Mouse (Mus musculus) embryonic facial prominence, embryonic 13.5 days (tissue): Measurements from ENCODE around the gene Idi1. TPM values are rescaled to one million over a fixed set of nuclear protein-coding genes. Genes with fewer than 3 reads are reported as not detected.
"Not testable (repeated sequence)": the region's sequence is repeated elsewhere in the genome, so short reads cannot be mapped to it uniquely, and the experiment has no call there.

Source experiments
- ATAC-seq: fragments of 200-750 bp; cut with Nextera tagmentation; 2 replicates; pipeline ENCODE4 v1.8.0; 2017; ENCODE audit warnings: low read depth; ENCODE audit not compliant: insufficient number of reproducible peaks, insufficient read depth, low FRiP score, low TSS enrichment
- H3K27ac ChIP-seq: fragments of 300-500 bp; sonication (generic); 2 replicates; pipeline ENCODE4 v1.5.1; 2015; ENCODE audit warnings: moderate library complexity, mild to moderate bottlenecking, inconsistent platforms
- H3K27me3 ChIP-seq: fragments of 300-500 bp; sonication (generic); 2 replicates; pipeline ENCODE4 v1.6.1; 2015; ENCODE audit warnings: mild to moderate bottlenecking, inconsistent platforms
- H3K36me3 ChIP-seq: fragments of 300-500 bp; sonication (generic); 2 replicates; pipeline ENCODE4 v1.6.1; 2015; ENCODE audit warnings: mild to moderate bottlenecking, inconsistent platforms
- H3K4me1 ChIP-seq: fragments of 300-500 bp; sonication (generic); 2 replicates; pipeline ENCODE4 v1.6.1; 2015; ENCODE audit warnings: inconsistent platforms
- H3K4me2 ChIP-seq: fragments of 300-500 bp; sonication (generic); 2 replicates; pipeline ENCODE4 v1.6.1; 2015; ENCODE audit warnings: moderate library complexity, mild to moderate bottlenecking, inconsistent platforms
- H3K4me3 ChIP-seq: fragments of 300-500 bp; sonication (generic); 2 replicates; pipeline ENCODE4 v1.5.1; 2015; ENCODE audit warnings: mild to moderate bottlenecking, inconsistent platforms
- H3K9ac ChIP-seq: fragments of 300-500 bp; sonication (generic); 2 replicates; pipeline ENCODE4 v1.6.1; 2015; ENCODE audit warnings: mild to moderate bottlenecking, inconsistent platforms
- H3K9me3 ChIP-seq: fragments of 300-500 bp; sonication (generic); 2 replicates; pipeline ENCODE4 v1.6.1; 2016; ENCODE audit warnings: inconsistent platforms
- WGBS: fragments of 180-500 bp; shearing (Covaris S2); methylation state at CpG from one replicate; pipeline ENCODE4 v1.1.7; 2015; ENCODE audit warnings: mixed read lengths; 5-methylcytosine and 5-hydroxymethylcytosine counted together
- microRNA-seq: library from miRNA; unstranded; fragments of <30 nt; microRNA quantifications from one replicate; pipeline ENCODE4, GENCODE M21; 2016
- polyA plus RNA-seq: library from polyadenylated mRNA; unstranded; fragments of >200 nt; fragmentation: Nextera tagmentation; extraction: Ambion mirVana; gene quantifications from 2 replicates; pipeline ENCODE4 v1.2.1, GENCODE M21; 2015

Idi1 gene
- polyA plus RNA-seq, 1 experiment from 2014 or later = 58.8 TPM

DNA sequence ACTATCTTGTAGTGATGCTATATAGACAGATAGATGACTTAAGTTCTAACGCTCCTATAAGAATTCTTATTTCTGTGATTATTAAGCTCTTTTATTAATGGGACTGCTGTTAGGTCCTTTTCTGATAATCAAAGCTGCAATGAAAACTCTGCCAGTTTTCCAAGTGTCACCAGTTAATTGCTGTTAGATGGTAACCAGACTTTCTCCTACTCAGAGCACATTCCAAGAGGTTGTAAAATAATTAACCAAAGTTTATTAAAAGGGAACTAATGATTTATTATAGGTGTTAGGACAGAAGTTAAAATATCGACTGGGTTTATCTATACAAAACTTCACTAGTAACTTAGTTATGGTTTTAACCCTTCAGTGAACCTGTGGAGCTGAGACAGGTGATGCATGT is 20.7 kb downstream of the Idi1 start:
- H3K9me3 ChIP-seq = peaks cover 10% of the 10 kb centered on the region
- ATAC-seq, H3K4me1 ChIP-seq, H3K4me3 ChIP-seq, H3K36me3 ChIP-seq, H3K27me3 ChIP-seq, H3K9ac ChIP-seq, H3K4me2 ChIP-seq, H3K27ac ChIP-seq: not testable (repeated sequence)
- 84% methylated on average over 2 of the region's 2 CpGs for WGBS

DNA sequence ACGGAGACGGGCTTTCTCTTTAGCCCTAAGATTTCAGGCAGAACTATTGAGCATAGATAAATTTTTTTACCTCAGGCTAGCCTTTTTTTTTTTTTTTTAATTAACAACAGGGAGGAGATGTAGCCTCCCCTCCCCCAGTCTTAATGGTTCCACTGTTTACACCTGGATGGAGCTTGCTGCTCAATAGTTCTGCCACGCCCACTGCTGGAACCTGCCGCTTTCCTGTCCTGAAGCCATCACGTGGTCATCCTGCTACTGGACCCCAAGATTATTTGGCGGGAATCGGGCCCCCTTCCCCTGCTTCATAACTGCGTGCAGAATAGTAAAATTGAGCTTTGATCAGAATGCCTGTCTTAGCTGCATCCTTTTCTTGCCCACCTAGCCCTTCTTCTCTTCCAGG is 28.6 kb downstream of the Idi1 start:
- 90% methylated on average over 8 of the region's 8 CpGs for WGBS
- ATAC-seq, H3K27me3 ChIP-seq, H3K4me3 ChIP-seq, H3K9ac ChIP-seq, H3K36me3 ChIP-seq, H3K4me1 ChIP-seq, H3K27ac ChIP-seq, H3K9me3 ChIP-seq, H3K4me2 ChIP-seq: not testable (repeated sequence)

DNA sequence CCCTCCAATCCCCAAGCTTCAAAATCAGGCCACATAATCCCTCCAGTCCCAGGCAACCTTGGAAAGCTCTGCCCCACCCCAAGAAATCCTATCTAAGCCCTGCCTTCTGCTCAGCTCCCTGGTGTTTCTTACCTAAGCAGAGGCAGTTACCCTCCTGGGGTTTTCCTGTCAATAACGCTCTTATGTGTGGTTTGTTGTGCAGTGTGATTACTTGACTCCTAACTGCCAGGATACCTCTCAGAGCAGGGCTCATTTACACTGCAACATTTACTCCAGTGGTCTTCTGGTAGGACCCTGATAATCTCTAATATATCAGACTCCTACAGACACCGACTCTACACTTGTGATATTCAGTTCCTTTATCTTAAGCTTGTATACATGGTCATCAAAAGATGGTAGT is 48.2 kb downstream of the Idi1 start:
- H3K9ac ChIP-seq = no peak overlapping the region
- ATAC-seq = no peak
- no peaks in the 10 kb centered on the region for H3K4me1 ChIP-seq
- no peak overlapping the region for H3K4me3 ChIP-seq
- H3K4me2 ChIP-seq = no peak overlapping the region
- H3K9me3 ChIP-seq = no peaks in the 10 kb centered on the region
- 70% methylated on average over 2 of the region's 2 CpGs for WGBS
- no peaks in the 10 kb centered on the region for H3K27me3 ChIP-seq
- no peaks in the 10 kb centered on the region for H3K36me3 ChIP-seq
- H3K27ac ChIP-seq = no peak overlapping the region

DNA sequence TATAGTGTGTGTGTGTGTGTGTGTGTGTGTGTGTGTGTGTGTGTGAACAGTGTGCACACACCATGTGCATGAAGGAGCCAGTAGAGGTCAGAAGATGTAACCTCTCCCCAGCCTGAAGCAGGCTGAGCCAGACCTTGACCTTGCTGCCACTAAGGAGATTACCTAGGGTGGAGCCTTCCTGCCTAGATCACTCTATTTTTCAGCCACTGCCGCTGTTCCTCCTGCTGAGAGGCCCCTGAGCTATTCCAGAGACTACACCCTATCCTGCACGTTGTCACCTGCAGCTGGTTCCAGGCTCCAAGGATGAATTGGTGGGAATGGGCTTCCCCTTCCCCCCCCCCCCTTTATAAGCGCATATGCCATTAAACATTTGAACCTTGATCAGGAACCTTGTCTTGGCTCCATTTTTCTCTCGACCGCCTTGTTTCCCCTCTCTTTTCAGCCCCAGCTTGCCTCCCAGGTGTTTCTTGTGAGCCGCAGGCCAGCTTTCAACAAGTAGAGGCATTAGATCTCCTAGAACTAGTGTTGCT is 52.4 kb downstream of the Idi1 start:
- H3K4me2 ChIP-seq, H3K9me3 ChIP-seq, H3K36me3 ChIP-seq, H3K27me3 ChIP-seq, H3K27ac ChIP-seq, H3K4me3 ChIP-seq, ATAC-seq, H3K4me1 ChIP-seq, H3K9ac ChIP-seq: not testable (repeated sequence)
- 76% methylated on average over 6 of the region's 6 CpGs for WGBS

DNA sequence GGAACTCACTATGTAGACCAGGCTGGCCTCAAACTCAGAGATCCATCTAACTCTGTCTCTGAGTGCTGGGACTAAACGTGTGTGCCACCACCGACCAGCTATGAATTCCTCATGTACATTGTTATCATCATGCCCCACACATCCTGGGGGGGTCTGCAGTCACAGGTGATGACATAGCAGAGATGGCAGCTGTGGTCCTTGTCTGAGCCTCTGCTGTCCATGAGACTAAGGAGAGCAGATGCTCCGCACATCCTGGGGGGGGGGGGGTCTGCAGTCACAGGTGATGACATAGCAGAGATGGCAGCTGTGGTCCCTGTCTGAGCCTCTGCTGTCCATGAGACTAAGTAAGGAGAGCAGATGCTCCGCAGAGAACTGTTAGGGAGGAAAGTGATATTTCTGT is 55.8 kb downstream of the Idi1 start:
- H3K9ac ChIP-seq, H3K36me3 ChIP-seq, H3K4me1 ChIP-seq, H3K27ac ChIP-seq, H3K4me2 ChIP-seq, H3K4me3 ChIP-seq, H3K27me3 ChIP-seq, H3K9me3 ChIP-seq: not testable (repeated sequence)
- WGBS = 89% methylated on average over 4 of the region's 4 CpGs
- ATAC-seq = peak; percentile 43; the same call in 1 of the 2 replicates

DNA sequence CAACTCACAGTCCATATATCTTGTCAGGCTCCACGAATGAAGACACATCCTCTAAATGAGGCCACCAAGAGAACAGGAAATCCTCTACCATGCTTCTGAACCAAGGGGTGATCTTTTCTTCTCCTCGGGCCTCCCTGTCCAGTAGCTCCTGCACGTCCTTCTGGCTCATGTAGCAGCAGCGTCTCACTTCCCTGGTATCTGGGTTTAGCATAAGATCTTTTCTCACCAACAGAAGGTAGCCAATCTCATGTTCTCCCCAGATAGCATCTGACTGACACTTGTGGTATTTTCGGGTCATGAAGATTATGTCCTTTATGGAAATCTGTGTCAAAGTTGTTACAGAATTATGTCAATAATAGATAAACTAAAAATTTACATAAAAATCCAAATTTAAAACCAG is 56.4 kb downstream of the Idi1 start:
- H3K4me1 ChIP-seq, H3K27ac ChIP-seq, H3K36me3 ChIP-seq, H3K27me3 ChIP-seq, H3K4me3 ChIP-seq, ATAC-seq, H3K9me3 ChIP-seq, H3K4me2 ChIP-seq, H3K9ac ChIP-seq: not testable (repeated sequence)
- 40% methylated on average over 1 of the region's 5 CpGs for WGBS

Small RNA genes lying within 50 kb of the gene (microRNA-seq; reads per million reads assigned to microRNA genes)
- not detected for gene Gm22750

Other genes with a start within 250 kb of the Idi1 start
- gene Wdr37, start 13.6 kb upstream of the Idi1 start, polyA plus RNA-seq = 21.3 and 22.1 TPM in 2 replicates
- not detected in 2 replicates for gene Gm9745, start 62.7 kb downstream of the Idi1 start, polyA plus RNA-seq
- gene Idi2, start 67.4 kb downstream of the Idi1 start, polyA plus RNA-seq = 0.46 and 0.56 TPM in 2 replicates
- 89.4 and 100 TPM in 2 replicates for gene Gtpbp4, start 110.6 kb downstream of the Idi1 start, polyA plus RNA-seq
- gene Larp4b, start 208.4 kb downstream of the Idi1 start, polyA plus RNA-seq = 31.0 and 34.2 TPM in 2 replicates